Mouse (Mus musculus) embryonic facial prominence, embryonic 14.5 days (tissue): ENCODE data around the gene Srebf1. TPM values are rescaled to one million over a fixed set of nuclear protein-coding genes. Genes with fewer than 3 reads are reported as not detected.

Source experiments
- ATAC-seq: fragments of 200-750 bp; cut with Nextera tagmentation; 2 replicates; pipeline ENCODE4 v1.8.0; 2017; ENCODE audit warnings: low read depth, moderate number of reproducible peaks, moderate TSS enrichment
- DNase-seq: peaks from one replicate; pipeline ENCODE4 v3.0.0-alpha.2; 2015; ENCODE audit warnings: low spot score
- H3K27ac ChIP-seq: fragments of 300-500 bp; sonication (generic); replicated peaks from 2 replicates; pipeline ENCODE4 v1.5.1; 2014; ENCODE audit warnings: low read depth, mild to moderate bottlenecking, low read length, moderate library complexity
- H3K27me3 ChIP-seq: fragments of 300-500 bp; sonication (generic); replicated peaks from 2 replicates; pipeline ENCODE4 v1.6.1; 2014; ENCODE audit warnings: low read length; ENCODE audit not compliant: control insufficient read depth, insufficient read depth
- H3K36me3 ChIP-seq: fragments of 300-500 bp; sonication (generic); 2 replicates; pipeline ENCODE4 v1.6.1; 2014; ENCODE audit warnings: low read length, mixed read lengths; ENCODE audit not compliant: control insufficient read depth, insufficient read depth
- H3K4me1 ChIP-seq: fragments of 300-500 bp; sonication (generic); 2 replicates; pipeline ENCODE4 v1.6.1; 2014; ENCODE audit warnings: antibody characterized with exemption, low read length; ENCODE audit not compliant: control insufficient read depth, insufficient read depth
- H3K4me2 ChIP-seq: fragments of 300-500 bp; sonication (generic); 2 replicates; pipeline ENCODE4 v1.6.1; 2014; ENCODE audit warnings: low read depth, mild to moderate bottlenecking, low read length, moderate library complexity, mixed read lengths
- H3K4me3 ChIP-seq: fragments of 300-500 bp; sonication (generic); 2 replicates; pipeline ENCODE4 v1.5.1; 2014; ENCODE audit warnings: low read depth, mild to moderate bottlenecking, low read length
- H3K9ac ChIP-seq: fragments of 300-500 bp; sonication (generic); 2 replicates; pipeline ENCODE4 v1.6.1; 2014; ENCODE audit warnings: low read depth, mild to moderate bottlenecking, low read length, moderate library complexity, mixed read lengths
- H3K9me3 ChIP-seq: fragments of 300-500 bp; sonication (generic); 2 replicates; pipeline ENCODE4 v1.6.1; 2016; ENCODE audit warnings: low read length; ENCODE audit not compliant: control insufficient read depth
- WGBS: fragments of 180-500 bp; shearing (Covaris S2); extraction: QIAGEN DNeasy Blood & Tissue Kit; methylation state at CpG from one replicate; pipeline ENCODE4 v1.1.7; 2014; 5-methylcytosine and 5-hydroxymethylcytosine counted together
- microRNA-seq: library from miRNA; unstranded; fragments of <30 nt; microRNA quantifications from one replicate; pipeline ENCODE4, GENCODE M21; 2016; ENCODE audit warnings: borderline number of aligned reads
- polyA plus RNA-seq: library from polyadenylated mRNA; unstranded; fragments of >200 nt; fragmentation: Nextera tagmentation; extraction: Ambion mirVana; gene quantifications from 2 replicates; pipeline ENCODE4 v1.2.1, GENCODE M21; 2014

Srebf1 gene
- polyA plus RNA-seq, 1 experiment from 2014 or later = 58.3 TPM

GRCm38 (mm10) chr11:60152339-60152738 is 70.0 kb downstream of the Srebf1 start:
- no peak overlapping the region for H3K9ac ChIP-seq
- DNase-seq (no peak), ATAC-seq (no peak)
- H3K4me1 ChIP-seq = no peaks in the 10 kb centered on the region
- no peaks in the 10 kb centered on the region for H3K27me3 ChIP-seq
- H3K27ac ChIP-seq = no peak overlapping the region
- no peak overlapping the region for H3K4me2 ChIP-seq
- peaks cover 35% of the 10 kb centered on the region for H3K36me3 ChIP-seq
- H3K9me3 ChIP-seq = no peaks in the 10 kb centered on the region
- no peak overlapping the region for H3K4me3 ChIP-seq
- 73% methylated on average over 1 of the region's 1 CpGs for WGBS

- Histone ChIP-seq H3K4me3 (no peak overlapping the region), H3K4me2 (no peak overlapping the region), H3K9ac (no peak overlapping the region), H3K27me3 (no peaks in the 10 kb centered on the region), H3K36me3 (peaks cover 47% of the 10 kb centered on the region), H3K9me3 (no peaks in the 10 kb centered on the region), H3K4me1 (no peaks in the 10 kb centered on the region), H3K27ac (no peak overlapping the region)
- WGBS = 74% methylated on average over 3 of the region's 3 CpGs
- ATAC-seq (no peak), DNase-seq (no peak)
Observed at GRCm38 (mm10) chr11:60150677-60151076, 71.7 kb downstream of the Srebf1 start.

Small RNA genes lying within 50 kb of the gene (microRNA-seq; reads per million reads assigned to microRNA genes)
- gene Mir6921 (not detected), gene Mir6922 (not detected)

Other genes starting within 250 kb of the Srebf1 start
- 8.0 and 9.2 TPM in 2 replicates for gene Pemt, start 176.1 kb downstream of the Srebf1 start, polyA plus RNA-seq
- 23.9 and 27.6 TPM in 2 replicates for gene Rai1, start 117.6 kb downstream of the Srebf1 start, polyA plus RNA-seq
- 21.8 and 23.4 TPM in 2 replicates for gene Tom1l2, start 130.3 kb upstream of the Srebf1 start, polyA plus RNA-seq
- gene Drc3, start 130.7 kb upstream of the Srebf1 start, polyA plus RNA-seq = 4.2 and 7.9 TPM in 2 replicates
- 26.3 and 26.5 TPM in 2 replicates for gene Gid4, start 194.6 kb upstream of the Srebf1 start, polyA plus RNA-seq
- 42.9 and 44.0 TPM in 2 replicates for gene Atpaf2, start 195.9 kb upstream of the Srebf1 start, polyA plus RNA-seq
- 95.2 and 110 TPM in 2 replicates for gene Drg2, start 232.0 kb upstream of the Srebf1 start, polyA plus RNA-seq
- 0.24 and 0.43 TPM in 2 replicates for gene Myo15, start 246.8 kb upstream of the Srebf1 start, polyA plus RNA-seq